Mouse (Mus musculus) induced T-regulatory cell, adult 2 months (primary cell): ENCODE results near the gene Arhgdia.
A peak's percentile ranks its signal among the peaks of the same experiment; 100 is the strongest.

Source experiments
- DNase-seq: peaks from one replicate; pipeline ENCODE4 v3.0.0-alpha.2; 2012; ENCODE audit warnings: low read depth

Arhgdia gene

DNA sequence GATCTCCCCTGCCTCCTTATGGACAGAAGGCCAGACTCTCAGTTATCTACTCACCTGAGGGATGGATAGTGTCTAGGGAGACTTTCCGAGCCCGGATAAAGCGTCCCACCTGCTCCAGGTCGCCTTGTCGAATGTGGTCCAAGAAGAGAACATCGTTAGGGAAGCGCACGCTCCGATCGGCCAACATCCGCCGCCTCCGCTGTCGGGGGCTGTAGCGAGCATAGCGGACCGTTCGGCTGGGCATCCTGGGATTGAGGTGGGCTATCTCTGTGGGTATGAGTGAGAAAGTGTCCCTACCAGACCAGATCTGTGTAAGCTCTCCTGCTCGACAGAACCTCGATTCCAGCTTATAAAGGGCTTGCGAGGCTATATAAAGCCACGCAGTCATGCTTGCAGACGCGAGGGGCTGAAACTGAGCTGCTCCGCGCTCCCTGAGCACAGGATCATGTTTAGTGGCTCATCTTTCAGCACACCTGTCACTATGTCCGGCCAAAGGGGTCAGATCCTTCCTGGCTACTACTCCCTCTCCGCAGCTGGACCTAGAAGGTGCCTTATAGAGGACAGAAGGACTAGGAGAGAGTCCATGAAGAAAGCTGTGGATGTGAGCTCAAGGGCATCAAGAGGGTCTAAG is 30.5 kb downstream of the Arhgdia start, which contains the start of gene Ppp1r27:
Ppp1r27 (minus strand) TSS at position 323 of the 631 bp plus-strand sequence.
- no peak for DNase-seq

DNA sequence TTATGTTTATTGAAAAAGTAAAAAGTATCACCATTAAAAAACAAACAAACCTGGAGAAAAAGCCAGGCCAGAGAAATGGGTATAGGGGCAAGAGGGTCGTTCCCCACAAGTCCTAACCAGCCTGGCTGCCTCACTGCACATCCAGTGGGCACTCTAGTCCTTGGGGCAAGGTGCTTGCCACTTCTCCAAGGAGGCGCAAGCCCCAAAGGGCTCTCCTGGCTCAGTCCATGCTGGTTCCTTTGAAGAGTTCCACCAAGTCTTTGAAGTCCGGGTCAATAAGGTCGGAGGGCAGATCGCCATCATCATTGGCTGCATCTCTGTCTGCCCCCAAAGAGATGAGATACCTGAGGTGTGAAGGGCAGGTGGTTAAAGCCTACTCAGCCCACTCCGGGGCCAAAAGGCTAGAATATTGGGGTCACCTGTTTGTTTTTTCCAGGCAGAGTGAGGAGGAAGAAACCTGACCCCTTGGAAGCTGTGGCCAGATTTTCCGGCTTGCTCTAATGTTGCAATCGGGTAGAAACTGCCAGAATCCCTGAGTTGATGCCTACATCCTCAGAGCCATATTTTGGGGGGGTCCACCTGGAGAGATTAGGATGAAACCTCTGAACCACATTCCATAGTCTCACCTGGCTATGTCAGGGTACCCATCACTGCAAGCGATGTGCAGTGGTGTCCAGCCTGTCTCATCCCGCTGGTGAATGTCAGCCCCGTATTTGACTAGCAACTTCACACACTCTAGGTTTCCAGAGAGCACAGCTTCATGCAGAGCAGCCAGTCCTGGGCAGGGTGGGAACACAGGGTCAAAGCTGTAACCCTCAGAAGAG is 31.2 kb downstream of the Arhgdia start:
- no peak for DNase-seq

DNA sequence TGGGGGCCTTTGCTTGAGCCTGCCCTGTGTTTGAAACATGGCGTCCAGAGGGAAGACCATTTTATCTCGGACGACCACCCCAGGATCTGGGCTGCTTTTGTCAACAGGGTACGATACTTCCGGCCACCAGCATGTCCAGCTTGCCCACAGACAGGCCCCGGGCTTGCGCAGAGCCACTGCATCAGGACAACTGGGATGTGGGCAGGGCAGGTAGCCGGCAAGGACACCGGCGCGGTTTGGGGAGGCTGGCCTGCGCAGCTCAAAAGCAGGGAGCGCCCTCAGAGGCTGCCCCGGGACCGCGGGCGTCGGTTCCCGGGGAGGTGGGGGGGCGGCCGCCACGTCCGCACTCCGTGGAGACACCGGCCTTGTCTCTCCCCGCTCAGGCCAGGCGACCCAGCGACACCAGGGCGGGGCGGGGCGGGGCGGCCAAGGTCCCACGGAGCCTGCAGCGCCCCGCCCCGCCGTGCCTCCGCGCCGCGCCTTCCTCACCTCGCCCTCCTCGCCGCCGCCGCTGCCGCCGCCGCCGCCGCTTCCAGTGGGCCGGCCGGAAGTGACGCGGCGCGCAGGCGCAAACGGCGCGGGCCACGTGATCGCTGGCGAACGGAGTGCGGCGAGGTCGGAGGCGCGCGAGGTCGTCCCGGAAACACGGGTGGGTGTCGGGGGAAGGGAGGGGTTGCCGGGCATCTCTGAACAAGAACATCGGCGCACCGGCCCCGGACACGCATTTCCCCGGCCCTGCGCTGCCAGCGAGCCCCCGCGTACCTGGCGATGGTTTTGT is 32.1 kb downstream of the Arhgdia start, which contains the start of gene Mcrip1:
Mcrip1 (minus strand) TSS at position 560 of the 778 bp plus-strand sequence.
- DNase-seq = peak; percentile 95

DNA sequence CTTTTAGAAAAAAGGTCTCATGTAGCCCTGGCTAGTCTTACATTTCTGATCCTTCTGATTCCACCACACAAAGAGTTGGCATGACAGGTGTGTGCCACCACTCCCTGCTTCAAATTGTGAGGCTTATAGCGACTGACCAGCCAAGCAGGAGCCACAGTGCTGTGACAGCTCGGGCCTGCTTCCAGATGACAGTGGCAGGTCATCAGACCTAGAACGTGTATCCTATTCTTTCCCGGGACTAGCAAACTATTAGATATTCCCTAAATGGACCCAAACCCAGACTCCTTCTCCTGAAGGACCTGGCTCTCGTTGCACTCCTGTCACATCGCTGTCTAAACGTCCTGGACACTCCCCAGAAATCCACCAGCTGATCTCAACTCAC is 32.6 kb downstream of the Arhgdia start:
- DNase-seq = no peak

DNA sequence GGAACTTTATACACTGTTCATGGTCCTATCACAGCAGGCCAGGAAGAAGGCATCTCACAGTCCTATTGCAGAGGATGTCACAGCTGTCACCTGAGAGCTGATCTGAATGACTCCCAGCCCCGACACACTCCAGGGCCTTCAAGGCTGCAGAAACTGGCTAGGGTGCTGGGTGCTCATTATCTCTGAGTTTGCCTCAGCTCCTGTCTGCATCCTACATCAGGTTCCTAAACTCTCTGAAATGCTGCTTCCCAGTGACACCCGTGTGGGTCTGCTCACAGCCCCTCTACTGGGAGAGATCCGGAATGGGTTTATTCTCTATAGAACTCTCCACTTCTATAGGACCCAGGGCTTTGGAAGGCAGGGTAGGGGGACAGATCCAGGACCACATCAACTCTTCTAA is 33.2 kb downstream of the Arhgdia start:
- no peak for DNase-seq

DNA sequence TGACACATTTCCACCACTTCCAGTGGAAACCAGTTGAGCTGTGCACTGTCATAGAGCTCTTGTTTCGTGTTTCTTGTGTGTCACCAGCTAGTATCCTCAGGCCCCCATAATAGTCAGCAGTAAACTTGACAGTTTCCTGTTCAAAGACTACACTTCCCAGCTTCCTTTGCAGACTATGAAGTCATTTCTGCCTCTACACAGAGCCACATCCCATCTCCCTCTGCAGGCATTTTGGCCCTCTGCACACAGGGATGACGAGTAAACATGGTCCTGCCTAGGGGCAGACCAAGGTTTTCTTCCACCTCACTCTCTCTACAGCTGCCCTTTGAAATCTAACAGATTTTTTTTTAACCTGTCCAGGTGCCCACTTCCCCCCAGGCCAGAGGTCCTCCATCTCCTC is 34.0 kb downstream of the Arhgdia start:
- peak; percentile 49 for DNase-seq

DNA sequence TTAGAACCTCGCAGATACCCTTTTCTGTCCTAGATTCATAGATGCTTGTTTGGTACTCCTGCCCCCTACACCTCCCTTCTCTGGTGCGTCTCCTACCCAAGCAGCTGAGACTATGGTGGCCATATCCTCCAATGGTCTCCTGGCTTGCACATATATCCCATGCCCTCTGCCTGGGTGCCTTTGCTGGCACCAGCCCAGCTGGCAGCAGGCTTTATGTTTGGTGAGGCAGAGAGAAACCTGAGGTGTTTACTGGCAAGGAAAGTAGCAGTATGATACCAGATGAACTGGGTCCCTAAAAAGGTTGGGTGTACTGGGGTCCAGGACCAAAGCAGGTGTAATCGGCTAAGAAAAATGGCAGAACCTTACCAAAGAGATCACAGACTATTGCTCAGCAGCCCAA is 35.5 kb downstream of the Arhgdia start:
- DNase-seq = no peak

DNA sequence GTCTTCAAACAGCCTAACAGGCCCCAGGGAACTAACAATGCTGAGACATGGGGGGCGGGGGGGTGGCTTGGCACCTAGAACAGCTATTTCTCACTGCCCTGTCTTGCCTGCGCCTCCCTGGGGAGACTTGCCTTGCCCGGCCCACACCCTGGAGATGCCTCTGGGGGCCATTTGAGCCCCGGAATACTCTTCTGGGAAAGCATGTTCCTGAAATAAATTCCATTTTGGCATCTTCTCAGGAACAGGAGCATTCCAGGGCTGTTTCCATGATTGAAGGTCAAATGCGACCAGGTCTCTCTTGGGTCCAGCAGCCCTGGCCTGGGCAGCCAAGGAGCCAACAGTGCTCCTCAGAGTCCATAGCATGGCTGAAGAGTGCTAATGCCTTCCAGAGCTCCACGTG is 39.0 kb downstream of the Arhgdia start:
- DNase-seq = no peak

DNA sequence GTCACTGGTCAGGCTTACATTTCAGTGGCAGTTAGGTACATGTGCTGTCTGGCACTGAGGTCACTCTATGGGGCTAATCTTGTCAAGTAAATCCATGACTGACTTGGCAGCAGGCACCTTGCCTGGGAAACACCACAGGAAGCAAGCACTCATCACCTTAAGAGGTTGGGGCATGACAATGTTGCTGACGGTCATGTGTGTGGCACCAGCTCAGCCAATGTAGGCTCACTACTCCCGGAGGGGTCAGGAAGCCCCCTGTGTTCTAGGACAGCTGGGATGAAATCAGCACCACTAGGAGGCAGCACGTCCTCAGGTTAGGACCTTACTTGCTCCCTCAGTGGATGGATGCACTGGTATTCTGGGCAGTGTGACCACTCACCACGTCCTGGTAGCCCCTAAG is 39.5 kb downstream of the Arhgdia start:
- no peak for DNase-seq

DNA sequence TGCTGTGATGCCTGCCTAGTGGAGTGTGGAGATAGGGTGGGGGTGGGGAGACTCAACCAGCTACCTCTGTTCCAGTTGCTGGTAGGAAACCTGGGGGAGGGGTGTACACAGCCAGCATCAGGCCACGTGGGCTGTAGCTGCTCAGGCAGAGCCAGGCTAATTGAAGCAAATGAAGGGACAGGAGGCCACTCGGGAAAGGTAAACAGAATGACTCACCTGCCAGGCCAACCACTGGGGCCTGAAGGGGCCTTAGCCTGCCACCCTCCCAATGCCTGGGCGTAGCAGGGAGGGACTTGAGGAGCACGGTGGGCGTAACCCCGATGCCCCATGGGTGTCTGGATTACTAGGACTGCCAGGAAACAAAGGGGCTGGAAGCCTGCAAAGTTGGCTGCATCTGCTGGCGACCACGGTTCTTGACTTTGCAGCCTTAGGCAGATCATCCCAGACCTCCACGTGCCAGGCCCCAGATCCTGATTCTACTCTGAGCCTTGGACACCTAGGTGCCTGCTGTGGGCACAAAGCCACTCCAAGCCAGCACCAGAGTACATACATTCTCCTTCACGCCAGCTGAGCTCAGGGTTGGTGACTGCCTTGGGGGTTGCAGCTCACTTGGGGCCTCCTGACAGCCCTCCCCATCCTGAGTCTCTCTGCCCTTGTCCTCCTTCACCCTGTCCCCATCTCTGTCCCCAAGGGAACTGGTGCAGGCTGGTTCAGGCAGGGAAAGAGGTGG is 42.0 kb downstream of the Arhgdia start:
- no peak for DNase-seq

DNA sequence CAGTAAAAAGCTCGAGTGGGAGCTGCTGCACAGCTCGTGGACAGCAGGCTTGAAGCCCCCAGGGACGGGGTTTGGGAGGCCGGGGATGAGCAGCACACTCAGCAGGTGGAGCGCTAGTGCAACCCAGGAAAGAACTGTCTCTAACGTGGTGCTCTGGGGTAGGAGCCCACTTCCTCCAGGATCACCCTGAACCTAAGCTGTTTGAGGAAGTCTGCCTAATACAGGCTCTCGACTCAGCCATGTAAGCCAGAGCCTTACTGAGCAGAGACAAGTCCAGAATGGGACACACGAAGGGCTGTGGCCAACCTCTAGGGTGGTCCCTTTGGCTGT is 42.5 kb downstream of the Arhgdia start:
- DNase-seq = no peak

DNA sequence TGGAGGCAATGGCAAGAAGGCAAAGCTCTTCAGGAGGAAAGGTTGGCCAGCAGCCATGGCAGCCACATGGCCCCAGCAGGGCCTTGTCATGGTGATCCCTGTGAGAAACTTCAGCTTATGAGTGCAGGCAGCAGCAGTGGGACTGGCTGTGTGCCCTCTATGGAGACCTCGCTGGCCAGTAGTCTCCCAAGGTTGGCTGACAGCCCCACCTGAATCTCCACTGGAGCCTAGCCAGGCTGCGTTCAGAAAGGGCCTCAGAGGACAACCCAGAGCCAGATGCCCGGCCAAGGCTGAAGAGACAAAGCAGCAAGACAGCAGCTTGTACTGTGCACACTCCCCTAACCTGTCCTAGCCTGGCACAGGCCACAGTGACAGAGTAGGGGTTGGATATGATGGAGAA is 42.9 kb downstream of the Arhgdia start:
- DNase-seq = no peak

DNA sequence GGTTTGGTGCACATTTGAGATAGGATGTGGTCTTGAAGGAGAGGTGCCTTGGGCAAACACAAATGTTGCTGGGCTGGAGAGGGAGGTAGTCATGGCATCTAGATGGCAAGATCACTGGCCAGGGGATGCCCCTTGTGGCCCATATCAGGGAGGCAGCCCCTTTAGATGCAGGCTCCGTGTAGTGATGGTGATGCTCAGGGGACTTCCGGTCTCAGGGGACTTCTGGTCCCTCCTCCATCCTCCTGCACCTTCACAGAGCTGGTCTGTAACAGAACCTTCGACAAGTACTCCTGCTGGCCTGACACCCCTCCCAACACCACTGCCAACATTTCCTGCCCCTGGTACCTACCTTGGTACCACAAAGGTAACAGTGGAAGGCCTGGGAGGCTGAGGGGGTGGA is 45.6 kb downstream of the Arhgdia start:
- DNase-seq = no peak

DNA sequence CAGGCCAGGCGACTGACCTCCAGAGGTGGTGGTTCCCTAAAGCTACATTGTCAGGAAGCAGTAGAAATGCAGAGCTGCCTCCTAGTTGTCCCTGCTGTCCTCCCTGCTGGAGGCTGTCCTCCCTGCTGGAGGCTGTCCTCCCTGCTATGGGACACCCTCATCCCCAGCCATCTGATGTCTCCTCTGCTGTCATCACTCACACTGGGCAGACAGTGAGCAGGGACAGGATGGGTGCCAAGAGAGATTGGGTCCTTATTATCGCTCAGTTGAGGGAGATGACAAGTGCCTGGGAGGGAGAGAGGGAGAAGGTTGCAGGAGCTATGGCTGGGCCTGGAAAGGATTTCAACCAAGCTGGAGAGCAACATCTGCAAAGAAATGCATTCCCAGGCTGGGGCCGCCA is 46.3 kb downstream of the Arhgdia start:
- no peak for DNase-seq

DNA sequence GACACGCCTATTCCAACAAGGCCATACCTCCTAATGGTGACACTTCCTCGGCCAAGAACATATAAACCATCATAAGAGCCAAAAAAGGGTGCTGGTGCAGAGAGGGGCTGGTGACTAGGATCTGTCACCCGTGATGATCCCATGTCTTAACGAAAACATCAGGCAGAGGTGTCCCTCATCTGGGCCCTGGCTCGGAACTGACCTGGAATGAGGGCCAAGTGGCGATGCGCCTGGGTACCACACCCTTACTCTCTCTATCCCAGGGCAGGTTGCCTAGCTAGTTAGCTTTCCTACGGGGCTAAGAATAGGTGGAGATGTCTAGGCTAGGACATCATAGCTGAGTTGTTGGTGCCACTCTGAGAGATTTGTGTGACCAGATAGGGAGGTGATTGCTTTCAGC is 47.3 kb downstream of the Arhgdia start:
- no peak for DNase-seq

DNA sequence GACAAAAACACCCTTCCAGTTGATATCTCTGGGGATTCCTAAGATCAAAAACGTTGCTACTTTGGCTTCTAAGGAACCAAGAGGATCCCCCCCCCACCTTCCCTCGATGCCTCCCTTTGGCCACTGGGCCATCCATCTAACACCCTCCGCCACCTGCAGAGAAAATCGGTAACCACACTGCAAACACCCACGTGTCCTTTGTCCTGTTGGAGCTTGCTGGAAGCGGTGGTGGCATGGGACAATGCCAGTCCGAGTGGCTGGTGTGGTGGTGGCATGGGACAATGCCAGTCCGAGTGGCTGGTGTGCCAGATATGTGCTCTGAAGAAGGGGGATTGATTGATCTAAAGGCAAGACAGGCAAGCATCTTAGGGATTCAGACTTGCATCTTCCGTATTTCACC is 49.8 kb downstream of the Arhgdia start:
- no peak for DNase-seq

DNA sequence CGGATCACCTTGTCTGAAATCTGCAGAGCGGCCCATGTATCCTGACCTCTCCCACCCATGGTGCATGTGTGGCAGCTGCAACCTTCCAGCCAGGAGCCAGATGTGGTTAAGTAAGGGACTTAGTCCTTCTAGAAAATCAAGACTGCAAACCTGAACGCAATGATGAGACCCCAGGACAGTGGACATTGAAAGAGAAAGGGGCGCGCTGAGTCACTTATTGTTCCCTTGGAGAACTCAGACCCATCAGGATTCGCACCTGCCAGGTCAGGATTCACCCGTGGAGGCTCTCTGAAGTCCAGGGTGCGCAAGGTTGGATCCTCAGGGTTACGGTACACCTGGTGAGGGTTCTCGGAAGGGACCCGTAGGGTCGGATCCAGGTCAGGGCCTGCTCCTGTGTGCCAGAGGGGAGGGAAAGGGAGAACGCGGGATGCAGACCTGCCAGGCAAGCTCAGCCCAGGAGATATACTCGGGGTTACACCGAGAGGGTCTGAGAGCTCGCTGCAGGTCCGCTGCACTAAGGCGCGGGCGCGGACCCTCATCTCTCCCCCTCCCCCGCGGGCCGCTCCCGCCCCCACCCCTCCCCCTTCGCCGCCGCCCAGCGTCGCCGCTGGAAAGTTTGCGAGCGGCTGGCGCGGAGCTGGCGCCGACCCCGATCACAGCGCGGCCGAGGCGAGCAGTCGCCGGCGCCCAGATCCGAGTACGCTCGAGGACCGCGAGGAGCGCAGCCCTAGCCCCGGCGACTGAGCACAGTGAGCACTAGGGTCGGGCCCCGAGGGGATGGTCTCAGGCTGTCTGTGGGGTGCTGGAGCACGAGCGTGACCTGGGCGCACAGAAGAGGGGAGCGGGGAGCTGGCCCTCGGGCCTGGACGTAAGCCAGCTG is 51.1 kb downstream of the Arhgdia start, which contains the start of gene Gcgr:
Gcgr (plus strand) TSS at position 615 of the 880 bp plus-strand sequence.
- no peak for DNase-seq

DNA sequence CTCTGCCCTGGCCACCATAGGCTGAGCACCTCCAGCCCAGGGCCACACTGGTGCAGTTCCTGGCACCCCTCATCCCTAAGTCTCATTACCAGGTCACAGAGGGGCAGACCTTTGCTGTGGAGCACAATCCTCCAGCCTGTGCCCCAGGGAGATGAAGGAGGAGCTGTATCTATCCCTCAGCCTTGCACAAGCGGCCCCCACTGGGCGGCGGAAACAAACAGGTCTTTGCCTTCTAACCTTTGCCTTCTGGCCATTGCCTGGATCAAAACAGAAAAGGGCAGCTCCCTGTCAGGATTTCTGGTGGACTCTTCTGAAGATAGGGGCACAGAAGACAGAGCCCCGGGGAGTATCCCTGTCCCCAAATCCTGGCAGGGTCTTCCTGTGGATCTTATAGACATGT is 52.5 kb downstream of the Arhgdia start:
- no peak for DNase-seq
